Mouse (Mus musculus) liver (tissue): ENCODE measurements around the gene D13Ertd608e.
"Not testable (repeated sequence)": the region's sequence is repeated elsewhere in the genome, so short reads cannot be mapped to it uniquely, and the experiment has no call there.

ENCODE experiments used
- DNase-seq: peaks from one replicate; pipeline ENCODE4 v3.0.0-alpha.2; 2020; ENCODE audit warnings: mixed read lengths

Gene D13Ertd608e

DNA sequence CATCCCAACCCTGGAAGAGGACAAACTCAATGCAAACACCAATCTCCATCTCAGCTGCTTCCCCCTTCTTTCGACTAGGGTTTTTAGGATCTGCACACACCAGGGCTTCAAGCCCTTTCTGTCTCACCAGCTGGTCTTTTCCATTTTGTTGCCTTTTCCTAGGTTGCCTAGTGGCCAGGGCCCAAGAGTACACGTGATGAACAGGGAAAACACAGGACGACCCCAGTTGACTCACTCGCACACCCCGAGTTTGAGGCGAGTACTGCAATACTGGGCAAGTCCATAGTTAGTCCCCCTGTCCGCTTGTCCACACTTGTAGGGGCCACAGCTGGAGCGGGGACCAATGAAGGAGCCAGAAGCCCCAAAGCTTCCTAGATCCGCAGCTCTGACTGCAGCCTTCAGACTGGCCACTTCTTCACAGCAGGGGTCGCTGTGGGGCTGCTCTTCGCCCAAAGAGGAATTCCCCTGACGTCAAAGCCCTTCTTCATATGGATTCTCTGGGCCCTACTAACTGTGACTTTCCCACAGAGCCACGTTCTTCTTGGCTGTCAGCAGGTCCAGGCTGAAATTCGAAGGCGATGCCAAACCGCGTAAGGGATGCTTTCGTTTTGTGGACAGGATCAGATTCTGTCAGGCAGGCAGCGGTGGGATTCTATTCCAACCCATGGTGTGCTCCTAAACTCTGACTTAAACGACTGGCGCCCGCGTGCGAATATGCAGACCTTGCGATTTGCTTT, at the start of gene D13Ertd608e:
Gene D13Ertd608e, plus strand, starts transcription at position 687 of the 737 bp plus-strand sequence.
- DNase-seq: peak; percentile 32

DNA sequence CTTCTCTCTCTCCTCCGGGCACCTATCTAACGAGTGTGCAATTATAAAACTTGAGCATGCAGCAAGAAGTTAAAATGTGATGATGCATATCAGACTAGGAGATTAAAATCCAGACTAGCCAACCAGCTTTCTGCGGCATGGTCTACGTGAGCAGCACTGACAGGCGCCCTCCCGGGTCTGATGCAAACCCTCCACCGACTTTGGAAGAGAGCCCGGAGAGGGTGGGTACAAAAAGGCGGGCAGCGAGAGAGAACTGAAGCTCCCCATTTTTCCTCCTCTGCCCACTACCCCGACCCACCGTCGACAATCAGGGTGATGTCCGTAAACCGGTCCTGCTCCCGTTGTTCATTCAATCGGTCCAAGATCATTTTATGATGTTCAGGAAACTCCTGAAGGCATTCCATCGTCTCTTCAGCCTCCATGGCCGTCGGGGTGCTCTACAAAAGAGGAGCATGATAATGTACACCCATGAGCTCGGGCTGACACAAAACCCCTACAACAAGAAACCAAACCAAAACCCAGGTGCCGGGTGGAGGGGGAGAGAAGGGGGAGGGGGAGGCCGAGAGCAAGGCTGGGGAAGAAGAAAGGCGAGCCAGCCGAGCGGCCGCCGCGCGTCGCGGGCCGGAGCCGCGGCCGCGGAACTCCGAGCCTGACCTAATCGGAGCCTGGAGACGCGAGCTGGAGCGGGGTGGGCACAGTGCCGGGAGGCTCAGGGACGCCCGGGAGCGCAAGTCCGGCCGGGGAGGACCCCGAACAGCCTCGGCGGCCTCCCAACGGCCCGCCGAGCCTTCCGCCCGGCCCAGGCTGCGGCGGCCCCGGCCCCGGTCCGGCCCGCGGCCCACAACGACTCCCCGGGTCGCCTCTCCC, 45.7 kb upstream of the D13Ertd608e start:
- DNase-seq: peak; percentile 67

DNA sequence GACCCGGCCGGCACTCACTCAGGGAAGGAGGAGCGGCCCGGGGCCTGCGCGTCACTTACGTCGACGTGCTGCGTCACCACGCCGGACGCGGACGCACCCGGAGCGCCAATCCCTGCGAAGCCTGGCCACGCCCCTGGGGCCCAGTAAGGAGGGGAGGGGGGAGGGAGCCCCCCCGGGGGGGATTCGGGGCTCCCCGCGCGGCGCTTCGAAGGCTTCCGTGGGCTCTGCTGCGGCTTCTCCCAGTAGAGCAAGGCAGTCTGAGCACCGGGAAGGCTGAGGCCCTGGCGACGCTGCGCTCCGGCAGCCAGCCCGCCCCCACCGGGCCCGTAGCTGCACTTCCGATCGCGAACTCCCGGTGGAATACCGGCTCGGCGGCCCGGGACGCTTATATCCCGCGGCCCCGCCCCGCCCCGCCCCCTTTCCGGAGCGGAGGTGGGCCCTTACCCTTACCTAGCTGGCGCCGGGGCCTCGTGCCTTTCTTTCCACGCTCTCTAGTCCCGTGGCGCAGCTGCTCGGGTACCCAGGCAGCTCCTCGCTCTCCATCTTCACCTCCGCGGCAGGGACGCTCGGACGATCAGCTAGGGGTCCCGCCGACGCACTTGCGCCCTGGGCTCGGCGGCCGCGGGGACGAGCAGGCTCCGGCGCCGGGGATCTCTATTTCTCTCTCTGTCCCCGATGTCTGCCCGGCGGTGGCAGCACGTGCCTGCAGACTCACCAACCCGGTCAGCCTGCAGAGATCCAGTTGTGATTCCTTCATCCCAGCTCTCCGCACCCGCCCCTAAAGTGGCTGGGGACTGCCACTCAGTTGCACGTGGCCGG, 44.8 kb upstream of the D13Ertd608e start, which contains the start of gene Zfp131:
Gene Zfp131, minus strand, starts transcription at position 129 of the 819 bp plus-strand sequence.
- DNase-seq: peak; percentile 96

DNA sequence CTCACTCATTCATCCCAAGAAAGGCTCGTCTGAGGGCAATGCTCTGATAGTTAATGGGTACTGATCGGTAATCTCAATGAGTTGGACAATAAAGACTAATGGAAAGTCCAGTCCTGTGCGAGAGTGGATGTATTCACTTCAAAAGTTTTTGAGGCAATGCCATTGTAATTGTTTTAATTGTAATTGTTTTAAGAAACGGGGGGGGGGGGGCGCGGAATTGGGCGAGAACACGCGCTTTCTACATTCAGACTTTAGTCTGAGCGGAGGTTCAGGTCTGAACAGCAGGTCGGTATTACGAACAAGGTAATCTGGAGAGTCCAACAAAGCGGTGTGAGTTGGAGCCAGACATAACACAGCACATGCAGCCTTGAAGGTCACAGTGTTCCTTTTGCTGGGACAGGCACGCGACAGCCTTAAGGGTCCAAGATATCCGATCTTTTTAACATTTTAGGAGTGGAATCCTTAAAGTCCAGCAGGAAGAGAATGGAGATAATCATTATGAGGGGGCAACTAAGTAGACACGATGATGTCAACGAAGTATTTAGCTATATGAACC, 44.1 kb upstream of the D13Ertd608e start:
- peak; percentile 6 for DNase-seq

DNA sequence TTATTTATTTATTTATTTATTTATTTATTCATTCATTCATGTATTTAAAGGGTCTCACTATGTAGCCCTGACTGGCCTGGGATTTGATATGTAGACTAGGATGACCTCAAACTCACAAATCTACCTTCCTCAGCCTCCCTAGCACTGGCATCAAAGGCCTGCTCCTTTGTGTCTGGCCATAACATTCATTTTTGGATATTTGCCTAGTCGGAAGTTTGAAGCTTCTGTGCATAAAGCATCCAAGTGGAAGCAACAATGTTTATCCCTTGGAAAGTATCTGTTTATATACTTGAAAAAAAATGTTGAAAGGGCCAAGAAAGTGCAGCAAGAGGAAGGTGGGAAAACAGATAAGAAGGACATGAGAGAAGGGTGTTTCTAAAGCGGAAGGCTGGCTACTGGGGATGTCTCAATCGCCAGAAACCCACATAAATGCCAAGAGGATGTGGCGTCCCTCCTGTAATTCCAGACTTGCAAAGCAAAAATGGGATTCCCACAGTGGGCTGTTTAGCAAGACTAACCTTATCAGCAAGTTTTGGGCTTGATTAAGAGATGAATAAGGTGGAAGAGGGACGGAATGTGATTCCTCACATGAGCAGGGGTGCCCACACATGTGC, 42.9 kb upstream of the D13Ertd608e start:
- DNase-seq: no peak

DNA sequence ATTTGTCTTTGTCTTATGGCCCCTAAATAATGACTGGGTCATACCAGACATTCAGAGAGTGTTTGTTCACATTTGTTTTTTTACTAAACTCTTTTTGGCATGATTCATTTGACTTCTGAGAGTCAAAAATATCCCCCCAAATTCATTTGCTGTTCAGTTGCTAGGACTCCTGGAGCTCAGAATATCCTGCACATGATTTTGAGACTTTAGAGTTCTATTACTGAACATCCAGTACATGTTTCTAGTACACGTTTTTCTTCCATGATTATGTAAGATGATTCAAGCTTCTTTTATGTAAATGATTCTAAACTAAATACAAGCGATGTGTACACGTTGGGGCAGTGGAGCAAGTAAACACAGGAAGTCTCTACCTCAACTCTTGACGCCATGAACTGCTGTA, 38.1 kb upstream of the D13Ertd608e start:
- no peak for DNase-seq

DNA sequence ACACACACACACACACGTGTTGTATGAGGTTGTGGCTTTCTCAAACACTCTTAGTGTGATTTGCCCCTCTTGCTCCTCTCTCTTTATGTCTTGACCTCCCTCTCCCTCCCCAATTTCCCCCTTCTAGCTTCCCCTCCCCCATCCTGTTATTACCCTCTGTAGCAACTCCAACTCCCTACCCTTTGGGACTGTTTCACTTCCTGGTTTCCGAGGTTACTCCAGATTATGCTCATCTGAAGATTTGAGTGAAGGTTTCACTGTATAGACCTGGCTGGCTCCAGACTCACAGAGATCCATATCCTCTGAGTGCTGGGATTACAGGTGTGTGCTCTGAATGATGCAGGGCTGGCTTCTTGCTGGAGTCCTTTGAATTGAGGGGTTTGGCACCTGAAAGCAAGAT, 26.9 kb upstream of the D13Ertd608e start:
- DNase-seq: no peak

DNA sequence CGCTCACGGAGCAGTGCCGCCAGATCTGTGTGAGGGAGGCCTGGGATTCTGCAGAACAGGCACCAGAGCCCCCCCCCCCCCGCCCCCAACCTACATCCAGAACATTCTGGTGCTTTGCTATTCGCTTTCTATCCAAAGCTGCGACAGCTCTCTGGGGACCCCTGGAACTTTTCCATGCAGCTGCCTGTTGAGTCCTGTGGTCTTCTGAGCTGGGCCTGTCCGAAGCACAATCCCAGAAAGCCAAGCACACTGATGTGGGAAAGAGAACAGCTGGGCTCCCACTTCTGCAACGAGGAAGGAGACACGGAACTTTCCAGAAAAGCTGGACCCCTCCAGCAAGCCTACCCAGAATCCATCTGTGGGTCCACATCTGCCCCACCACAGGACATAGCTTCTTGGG, 25.8 kb upstream of the D13Ertd608e start:
- no peak for DNase-seq

DNA sequence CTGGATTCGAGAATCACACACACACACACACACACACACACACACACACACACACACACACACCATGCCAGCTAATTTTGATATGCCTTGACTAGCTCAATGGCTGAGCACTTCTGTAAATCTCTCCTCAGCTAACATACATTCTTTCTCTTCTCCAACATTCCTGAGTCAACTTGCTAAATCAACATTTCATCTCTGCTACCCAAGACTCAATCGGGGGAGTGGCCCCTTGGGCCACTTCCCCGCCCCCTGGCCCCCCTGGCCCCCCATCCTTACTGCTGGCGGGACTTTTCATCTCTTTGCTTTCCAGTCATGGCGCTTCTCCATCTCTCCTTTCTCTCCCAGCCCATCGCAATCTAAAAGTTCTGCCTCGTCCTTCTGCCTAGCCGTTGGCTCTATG, 19.0 kb upstream of the D13Ertd608e start:
- DNase-seq: no peak

DNA sequence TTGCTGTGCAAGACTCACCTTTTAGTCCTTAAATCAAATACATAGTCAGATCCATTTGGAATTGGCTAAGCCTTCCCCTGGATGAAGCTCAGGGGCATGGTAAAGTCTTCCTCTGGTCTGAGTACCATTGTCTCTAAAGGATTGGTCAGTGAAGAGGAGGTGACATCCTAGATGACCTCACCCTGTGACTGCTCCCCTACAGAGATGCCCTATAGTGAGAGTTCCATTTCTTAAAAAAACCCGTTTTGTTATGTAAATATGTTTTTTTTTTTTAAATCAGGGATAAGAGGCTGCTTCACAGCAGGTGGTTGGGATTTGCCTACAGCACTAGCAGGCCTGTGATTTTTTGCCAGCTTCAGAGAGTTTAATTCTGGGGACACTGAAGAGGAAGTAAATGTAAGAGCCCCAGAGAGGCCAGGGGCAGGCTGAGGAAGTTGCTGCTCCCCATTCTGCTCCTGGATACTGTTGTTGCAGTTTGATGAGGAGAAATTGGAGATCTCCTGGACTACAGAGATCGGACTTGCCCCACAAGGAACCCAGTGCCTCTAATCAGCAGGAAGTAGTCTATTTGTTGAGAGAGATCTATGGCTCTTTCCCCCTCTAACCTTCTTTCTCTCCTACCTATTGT, 18.1 kb upstream of the D13Ertd608e start:
- DNase-seq: no peak

DNA sequence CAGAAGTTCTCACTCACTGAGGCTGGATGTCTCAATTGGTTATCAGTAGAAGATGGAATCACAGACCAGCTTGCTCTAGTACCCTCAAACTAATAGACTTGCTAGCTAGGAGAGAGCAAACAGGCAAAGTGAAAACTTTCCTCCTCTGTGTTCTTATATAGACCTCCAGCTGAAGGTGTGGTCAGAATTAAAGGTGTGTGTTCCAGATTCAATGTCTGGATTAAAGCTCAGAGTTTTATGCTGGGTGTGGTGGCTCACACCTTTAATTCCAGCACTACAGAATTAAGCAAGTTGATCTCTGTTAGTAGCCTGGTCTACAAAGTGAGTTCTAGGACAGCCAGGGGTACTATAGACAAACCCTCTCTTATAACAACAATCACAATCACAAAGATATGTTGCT, 5.7 kb upstream of the D13Ertd608e start, which contains the start of gene AF067063:
Gene AF067063, minus strand, starts transcription at position 101 of the 400 bp plus-strand sequence.
- not testable (repeated sequence) for DNase-seq

DNA sequence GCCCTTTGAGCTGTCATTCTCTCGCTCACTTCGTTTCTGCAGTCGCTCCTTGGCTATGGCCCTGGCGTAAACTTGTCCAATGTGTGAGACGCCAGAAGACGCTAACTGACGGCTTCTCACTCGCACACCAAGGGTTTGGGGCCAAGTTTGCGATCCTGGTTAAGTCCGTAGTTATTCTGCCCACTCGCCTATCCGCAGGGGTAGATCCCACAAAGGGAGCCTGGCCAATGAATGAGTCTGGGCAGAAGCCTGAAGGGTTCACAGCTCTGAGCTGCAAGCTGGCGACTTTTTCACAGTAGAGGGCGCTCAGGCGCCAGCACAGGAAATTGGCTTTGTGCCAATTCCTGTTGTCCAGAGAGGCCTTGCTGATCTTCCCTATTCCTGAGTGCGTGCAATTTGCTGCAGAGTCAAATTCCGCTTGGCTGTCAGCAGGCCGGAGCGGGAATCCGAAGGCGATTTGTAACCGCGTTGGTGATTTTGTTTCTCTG, 562 bp downstream of the D13Ertd608e start:
- DNase-seq: not testable (repeated sequence)

DNA sequence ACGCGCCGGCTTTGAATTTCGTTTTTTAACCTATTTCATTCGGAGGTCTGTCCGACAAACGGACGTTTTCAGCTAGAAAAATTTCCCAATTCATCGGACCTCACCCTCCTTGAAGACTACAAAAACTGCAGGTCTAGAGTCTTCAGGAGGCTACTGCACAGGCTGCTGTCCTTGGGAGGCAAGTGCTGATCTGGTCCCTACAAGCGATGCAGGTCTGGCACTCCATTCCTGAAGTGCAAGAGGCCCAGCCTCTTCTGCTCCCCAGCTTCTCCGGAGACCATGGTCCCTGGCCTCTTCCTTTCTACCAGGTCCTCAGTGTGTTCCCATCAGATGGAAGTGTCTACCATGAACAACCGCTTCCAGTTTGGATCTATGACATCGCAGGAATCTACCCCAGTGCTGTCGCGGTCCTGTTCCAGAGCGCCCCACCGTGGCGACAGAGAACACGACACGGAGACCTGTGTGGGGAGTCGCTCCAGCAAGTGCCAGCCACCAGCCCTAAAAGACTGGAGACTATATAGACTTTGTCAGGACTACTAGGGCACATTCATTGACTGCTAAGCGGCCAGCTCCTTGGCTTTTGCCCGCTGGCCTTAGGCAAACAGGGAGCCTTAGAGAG, 2.0 kb downstream of the D13Ertd608e start:
- peak; percentile 17 for DNase-seq

DNA sequence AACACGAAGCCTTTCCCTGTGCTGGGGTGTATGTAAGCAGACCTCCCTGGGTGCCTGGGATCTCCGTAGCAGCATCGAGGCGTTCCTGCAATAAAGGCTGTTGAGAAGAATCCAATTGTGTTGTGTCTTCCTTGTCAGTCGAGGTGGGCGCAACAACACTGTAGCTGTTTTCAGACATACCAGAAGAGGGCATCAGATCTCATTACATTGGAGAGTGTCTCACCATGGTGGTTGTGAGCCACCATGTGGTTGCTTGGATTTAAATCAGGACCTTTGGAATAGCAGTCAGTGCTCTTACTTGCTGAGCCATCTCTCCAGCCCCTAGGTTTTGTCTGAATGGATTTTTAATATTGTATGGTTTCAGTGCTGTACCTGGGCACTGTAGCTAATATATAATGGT, 4.2 kb downstream of the D13Ertd608e start:
- not testable (repeated sequence) for DNase-seq

DNA sequence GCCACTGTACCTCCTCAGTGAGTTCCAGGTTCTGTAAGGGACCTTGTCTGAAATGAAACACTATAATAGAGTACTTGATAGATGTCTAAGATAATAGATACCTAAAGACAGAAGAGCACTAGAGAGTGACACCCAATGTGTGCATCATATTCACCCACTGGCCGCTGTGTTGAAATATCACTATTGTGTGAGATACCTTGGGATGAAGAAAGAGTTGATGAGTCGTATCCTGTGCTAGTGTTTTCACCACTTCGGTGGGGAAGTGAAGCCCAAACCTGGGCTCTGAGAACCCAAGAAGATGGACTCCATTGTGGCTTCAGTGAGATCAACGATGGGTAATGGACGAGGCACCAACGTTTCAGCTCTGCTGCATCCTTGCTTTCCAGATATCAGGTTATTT, 26.6 kb downstream of the D13Ertd608e start:
- DNase-seq: not testable (repeated sequence)

DNA sequence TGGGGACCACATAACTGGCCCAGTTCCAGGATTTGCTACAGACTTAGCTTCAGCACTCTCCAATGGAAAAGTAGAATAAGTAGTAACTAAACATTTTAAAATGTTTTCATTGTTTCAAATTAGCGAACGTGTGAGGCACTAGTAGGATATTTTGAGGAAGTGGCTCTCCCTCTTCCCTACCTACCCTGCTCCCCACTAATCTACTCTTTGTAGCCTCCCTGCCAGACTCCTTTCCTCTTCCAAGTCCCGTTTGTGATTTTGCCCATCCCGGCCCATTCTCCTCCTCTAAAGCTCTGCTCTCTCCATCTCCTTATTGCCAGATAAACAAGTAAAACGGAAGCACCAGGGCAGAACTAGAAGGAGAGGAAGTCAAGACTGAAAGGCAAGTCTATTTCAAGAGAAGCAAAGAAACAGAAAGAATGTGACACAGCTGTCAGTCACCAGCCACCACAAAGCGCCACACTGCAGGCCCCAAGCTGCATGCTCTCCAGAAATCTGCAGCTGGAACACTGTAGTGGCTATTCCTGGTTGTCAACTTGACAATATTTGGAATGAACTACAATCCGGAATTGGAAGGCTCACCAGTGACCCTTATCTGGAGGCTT, 28.7 kb downstream of the D13Ertd608e start:
- DNase-seq: not testable (repeated sequence)

DNA sequence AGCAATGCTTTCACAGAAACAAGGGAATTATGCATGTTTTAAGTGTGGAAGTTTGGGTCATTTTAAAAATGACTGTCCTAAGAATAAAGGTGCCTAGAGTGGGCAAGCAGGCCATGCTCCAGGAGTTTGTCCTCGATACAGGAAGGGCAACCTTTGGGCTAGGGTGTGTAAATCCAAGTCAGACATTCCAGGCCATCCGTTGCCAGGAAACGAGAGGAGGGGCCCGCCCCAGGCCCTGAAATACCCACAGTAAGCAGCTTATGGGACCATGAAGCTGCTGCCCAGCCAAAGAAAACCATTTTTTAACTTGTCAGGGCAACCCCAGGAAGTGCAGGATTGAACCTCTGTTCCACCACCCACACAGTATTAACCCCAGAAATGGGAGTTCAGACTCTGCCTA, 51.1 kb downstream of the D13Ertd608e start:
- DNase-seq: not testable (repeated sequence)

DNA sequence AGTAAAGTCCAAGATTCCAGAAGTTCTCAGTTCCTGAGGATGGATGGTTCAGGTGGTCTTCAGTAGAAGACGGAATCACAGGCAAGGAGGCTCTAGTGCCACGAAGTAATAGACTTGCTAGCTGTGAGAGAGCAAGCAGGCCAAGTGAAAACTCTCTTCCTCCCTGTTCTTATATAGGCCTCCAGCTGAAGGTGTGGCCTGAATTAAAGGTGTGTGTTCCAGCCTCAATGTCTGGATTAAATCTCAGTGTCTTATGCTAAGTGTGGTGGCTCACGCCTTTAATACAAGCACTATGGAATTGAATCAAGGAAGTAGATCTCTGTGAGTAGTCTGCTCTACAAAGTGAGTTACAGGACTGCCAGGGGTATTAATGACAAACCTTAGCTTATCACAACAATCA, 58.9 kb downstream of the D13Ertd608e start, which contains the start of gene Tcstv1:
Gene Tcstv1, minus strand, starts transcription at position 101 of the 400 bp plus-strand sequence.
- DNase-seq: not testable (repeated sequence)
